Mouse (Mus musculus): ENCODE data around the gene Pla2g12b. TPM values are rescaled to one million over a fixed set of nuclear protein-coding genes. Genes with fewer than 3 reads are reported as not detected.
"Not testable (repeated sequence)": the region's sequence is repeated elsewhere in the genome, so short reads cannot be mapped to it uniquely, and the experiment has no call there.

The Pla2g12b gene
- polyA plus RNA-seq, 1 experiment: not detected

DNA sequence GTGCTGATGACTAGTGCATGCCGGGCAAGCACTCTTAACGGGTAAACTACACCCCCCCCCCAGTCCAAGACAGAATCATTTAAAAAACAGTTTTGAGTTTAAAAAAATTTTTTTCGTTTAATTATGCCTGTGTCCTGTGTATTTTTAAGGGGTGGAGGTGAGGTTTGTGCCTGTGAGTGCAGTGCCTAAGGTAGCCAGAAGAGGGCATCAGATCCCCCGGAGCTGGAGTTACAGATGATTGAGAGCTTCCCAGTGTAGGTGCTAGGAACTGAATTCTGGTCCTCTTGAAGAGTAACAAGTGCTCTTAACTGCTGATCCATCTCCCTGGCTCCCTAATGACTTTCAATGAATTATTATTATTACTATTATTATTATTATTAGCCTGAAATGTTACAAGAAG lies 24.7 kb upstream of the Pla2g12b start:
- TF ChIP-seq POLR2A (IDR thresholded peaks at IDR 0.05; ENCODE audit: insufficient read depth, low read length) (no peak), CTCF (IDR thresholded peaks at IDR 0.05; ENCODE audit: low read depth, low read length) (peak; percentile 54)
- Histone ChIP-seq H3K27ac (ENCODE audit: insufficient read depth, low read length) (no peak overlapping the region), H3K4me1 (ENCODE audit: control insufficient read depth, insufficient read depth, low read length) (no peaks in the 10 kb centered on the region), H3K4me3 (ENCODE audit: low read depth, low read length) (no peak overlapping the region), H3K27me3 (ENCODE audit: control insufficient read depth, insufficient read depth, low read length, poor library complexity, severe bottlenecking) (no peaks in the 10 kb centered on the region), H3K9me3 (replicated peaks; ENCODE audit: control insufficient read depth, insufficient read depth, low read length, poor library complexity, severe bottlenecking) (no peaks in the 10 kb centered on the region), H3K36me3 (ENCODE audit: control insufficient read depth, insufficient read depth, low read length, poor library complexity, severe bottlenecking) (no peaks in the 10 kb centered on the region), H3K9ac (ENCODE audit: low read depth, poor library complexity, severe bottlenecking) (no peak overlapping the region)

GRCm38 (mm10) chr10:59379927-59380326 lies 23.5 kb upstream of the Pla2g12b start:
- TF ChIP-seq CTCF (IDR thresholded peaks at IDR 0.05; ENCODE audit: low read depth, low read length): no peak
- TF ChIP-seq POLR2A (IDR thresholded peaks at IDR 0.05; ENCODE audit: insufficient read depth, low read length): no peak
- TF ChIP-seq EP300 (IDR thresholded peaks at IDR 0.05; ENCODE audit: insufficient read depth, low read depth, low read length): no peak
- Histone ChIP-seq H3K9me3 (replicated peaks; ENCODE audit: control insufficient read depth, insufficient read depth, low read length, poor library complexity, severe bottlenecking) (no peaks in the 10 kb centered on the region), H3K4me1 (ENCODE audit: control insufficient read depth, insufficient read depth, low read length) (no peaks in the 10 kb centered on the region), H3K4me3 (ENCODE audit: low read depth, low read length) (no peak overlapping the region), H3K9ac (ENCODE audit: low read depth, poor library complexity, severe bottlenecking) (no peak overlapping the region), H3K36me3 (ENCODE audit: control insufficient read depth, insufficient read depth, low read length, poor library complexity, severe bottlenecking) (no peaks in the 10 kb centered on the region), H3K27ac (ENCODE audit: insufficient read depth, low read length) (peak overlapping the region; percentile 4; the same call in 1 of the 2 replicates), H3K27me3 (ENCODE audit: control insufficient read depth, insufficient read depth, low read length, poor library complexity, severe bottlenecking) (no peaks in the 10 kb centered on the region)

- Histone ChIP-seq H3K9ac (ENCODE audit: low read depth, poor library complexity, severe bottlenecking) (no peak overlapping the region), H3K4me3 (ENCODE audit: low read depth, low read length) (no peak overlapping the region), H3K27ac (ENCODE audit: insufficient read depth, low read length) (peak overlapping the region; percentile 4; the same call in 1 of the 2 replicates), H3K9me3 (replicated peaks; ENCODE audit: control insufficient read depth, insufficient read depth, low read length, poor library complexity, severe bottlenecking) (no peaks in the 10 kb centered on the region), H3K36me3 (ENCODE audit: control insufficient read depth, insufficient read depth, low read length, poor library complexity, severe bottlenecking) (no peaks in the 10 kb centered on the region), H3K4me1 (ENCODE audit: control insufficient read depth, insufficient read depth, low read length) (no peaks in the 10 kb centered on the region), H3K27me3 (ENCODE audit: control insufficient read depth, insufficient read depth, low read length, poor library complexity, severe bottlenecking) (no peaks in the 10 kb centered on the region)
- TF ChIP-seq CTCF (IDR thresholded peaks at IDR 0.05; ENCODE audit: low read depth, low read length) (no peak), EP300 (IDR thresholded peaks at IDR 0.05; ENCODE audit: insufficient read depth, low read depth, low read length) (no peak), POLR2A (IDR thresholded peaks at IDR 0.05; ENCODE audit: insufficient read depth, low read length) (no peak)
These were observed 23.0 kb upstream of the Pla2g12b start for GRCm38 (mm10) chr10:59380411-59380821.

- H3K36me3 ChIP-seq (ENCODE audit: control insufficient read depth, insufficient read depth, low read length, poor library complexity, severe bottlenecking); H3K9me3 ChIP-seq (replicated peaks; ENCODE audit: control insufficient read depth, insufficient read depth, low read length, poor library complexity, severe bottlenecking); H3K4me1 ChIP-seq (ENCODE audit: control insufficient read depth, insufficient read depth, low read length); H3K27ac ChIP-seq (ENCODE audit: insufficient read depth, low read length); H3K27me3 ChIP-seq (ENCODE audit: control insufficient read depth, insufficient read depth, low read length, poor library complexity, severe bottlenecking); H3K4me3 ChIP-seq (ENCODE audit: low read depth, low read length); H3K9ac ChIP-seq (ENCODE audit: low read depth, poor library complexity, severe bottlenecking): not testable (repeated sequence)
These were observed 21.9 kb upstream of the Pla2g12b start for GRCm38 (mm10) chr10:59381563-59381962.

DNA sequence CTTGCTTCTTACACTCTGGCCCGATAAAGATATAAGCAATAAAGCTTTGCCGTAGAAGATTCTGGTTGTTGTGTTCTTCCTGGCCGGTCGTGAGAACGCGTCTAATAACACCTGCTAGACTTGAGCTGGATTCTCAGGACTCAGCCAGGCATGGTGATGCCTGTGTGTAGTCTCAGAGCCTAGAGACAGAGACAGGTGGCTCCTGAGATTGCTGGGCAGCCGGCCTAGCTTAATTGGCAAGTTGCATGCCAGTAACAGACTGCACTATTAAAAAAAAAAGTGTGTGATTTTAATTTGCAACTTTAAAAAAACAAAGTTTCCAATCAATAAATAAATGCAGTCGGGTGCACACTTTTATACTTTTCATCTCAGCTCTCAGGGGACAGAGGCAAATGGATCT lies 16.5 kb upstream of the Pla2g12b start:
- H3K36me3 ChIP-seq (ENCODE audit: control insufficient read depth, insufficient read depth, low read length, poor library complexity, severe bottlenecking): peaks cover 7% of the 10 kb centered on the region; the same call in 1 of the 2 replicates
- no peak overlapping the region for H3K27ac ChIP-seq (ENCODE audit: insufficient read depth, low read length)
- H3K9me3 ChIP-seq (replicated peaks; ENCODE audit: control insufficient read depth, insufficient read depth, low read length, poor library complexity, severe bottlenecking): peaks cover 9% of the 10 kb centered on the region
- no peak overlapping the region for H3K9ac ChIP-seq (ENCODE audit: low read depth, poor library complexity, severe bottlenecking)
- H3K27me3 ChIP-seq (ENCODE audit: control insufficient read depth, insufficient read depth, low read length, poor library complexity, severe bottlenecking): no peaks in the 10 kb centered on the region
- H3K4me1 ChIP-seq (ENCODE audit: control insufficient read depth, insufficient read depth, low read length): no peaks in the 10 kb centered on the region
- TF ChIP-seq EP300 (IDR thresholded peaks at IDR 0.05; ENCODE audit: insufficient read depth, low read depth, low read length) (no peak), POLR2A (IDR thresholded peaks at IDR 0.05; ENCODE audit: insufficient read depth, low read length) (no peak), CTCF (IDR thresholded peaks at IDR 0.05; ENCODE audit: low read depth, low read length) (no peak)
- no peak overlapping the region for H3K4me3 ChIP-seq (ENCODE audit: low read depth, low read length)

- Histone ChIP-seq H3K9ac (ENCODE audit: low read depth, poor library complexity, severe bottlenecking) (no peak overlapping the region), H3K4me1 (ENCODE audit: control insufficient read depth, insufficient read depth, low read length) (no peaks in the 10 kb centered on the region), H3K27ac (ENCODE audit: insufficient read depth, low read length) (no peak overlapping the region), H3K4me3 (ENCODE audit: low read depth, low read length) (no peak overlapping the region), H3K27me3 (ENCODE audit: control insufficient read depth, insufficient read depth, low read length, poor library complexity, severe bottlenecking) (no peaks in the 10 kb centered on the region), H3K9me3 (replicated peaks; ENCODE audit: control insufficient read depth, insufficient read depth, low read length, poor library complexity, severe bottlenecking) (peaks cover 9% of the 10 kb centered on the region), H3K36me3 (ENCODE audit: control insufficient read depth, insufficient read depth, low read length, poor library complexity, severe bottlenecking) (peaks cover 7% of the 10 kb centered on the region; the same call in 1 of the 2 replicates)
- TF ChIP-seq EP300 (IDR thresholded peaks at IDR 0.05; ENCODE audit: insufficient read depth, low read depth, low read length) (no peak), CTCF (IDR thresholded peaks at IDR 0.05; ENCODE audit: low read depth, low read length) (no peak), POLR2A (IDR thresholded peaks at IDR 0.05; ENCODE audit: insufficient read depth, low read length) (no peak)
These were observed 13.8 kb upstream of the Pla2g12b start for GRCm38 (mm10) chr10:59389652-59390051.

Data from ES-Bruce4 (cell line).